Mouse (Mus musculus): ENCODE data around the gene Napsa. TPM values are rescaled to one million over a fixed set of nuclear protein-coding genes. Genes with fewer than 3 reads are reported as not detected.

Gene Napsa
- total RNA-seq, 2 experiments from 2014 or later, result 0.21 TPM; not detected in 1

GRCm38 (mm10) chr7:44589946-44590345 lies 17.8 kb downstream of the Napsa start:
- intact Hi-C loops (cut with DNase I), result no loop called here
- peak in 1 of 2 experiments; percentile 24 for DNase-seq (ENCODE audit: low spot score in 2 of 2)

GRCm38 (mm10) chr7:44590402-44591347 lies 18.5 kb downstream of the Napsa start, which contains the start of gene Kcnc3:
TSS of gene Kcnc3 (plus strand) at chr7:44590664.
- intact Hi-C loops (cut with DNase I), result no loop called here
- peak; percentile 90 to 99 for DNase-seq (ENCODE audit: low spot score in 2 of 2)

GRCm38 (mm10) chr7:44591348-44592116 lies 19.4 kb downstream of the Napsa start:
- peak in 1 of 2 experiments; percentile 28 for DNase-seq (ENCODE audit: low spot score in 2 of 2)

GRCm38 (mm10) chr7:44593051-44593450 lies 20.9 kb downstream of the Napsa start:
- intact Hi-C loops (cut with DNase I), result no loop called here
- DNase-seq (ENCODE audit: low spot score in 2 of 2), result no peak

More at GRCm38 (mm10) chr7:44591348-44592116, 19.4 kb downstream of the Napsa start:
- intact Hi-C loops (cut with DNase I), result no loop called here

- intact Hi-C loops (cut with DNase I), result no loop called here
- DNase-seq (ENCODE audit: low spot score in 2 of 2), result peak; percentile 89 to 92
These were observed 21.6 kb downstream of the Napsa start for GRCm38 (mm10) chr7:44593775-44594174.

- peak in 1 of 2 experiments; percentile 57 for DNase-seq (ENCODE audit: low spot score in 2 of 2)
- intact Hi-C loops (cut with DNase I), result no loop called here
These were observed 22.1 kb downstream of the Napsa start for GRCm38 (mm10) chr7:44594291-44594690.

- intact Hi-C loops (cut with DNase I), result no loop called here
- DNase-seq (ENCODE audit: low spot score in 2 of 2), result no peak
These were observed 23.0 kb downstream of the Napsa start for GRCm38 (mm10) chr7:44595131-44595561.

- DNase-seq (ENCODE audit: low spot score in 2 of 2), result no peak
- intact Hi-C loops (cut with DNase I), result no loop called here
These were observed 23.9 kb downstream of the Napsa start for GRCm38 (mm10) chr7:44596051-44596450.

GRCm38 (mm10) chr7:44596996-44597538 lies 24.9 kb downstream of the Napsa start:
- intact Hi-C loops (cut with DNase I), result no loop called here
- no peak for DNase-seq (ENCODE audit: low spot score in 2 of 2)

GRCm38 (mm10) chr7:44597666-44598065 lies 25.5 kb downstream of the Napsa start:
- intact Hi-C loops (cut with DNase I), result no loop called here

GRCm38 (mm10) chr7:44598336-44598735 lies 26.2 kb downstream of the Napsa start:
- intact Hi-C loops (cut with DNase I), result no loop called here
- no peak for DNase-seq (ENCODE audit: low spot score in 2 of 2)

More at GRCm38 (mm10) chr7:44597666-44598065, 25.5 kb downstream of the Napsa start:
- no peak for DNase-seq (ENCODE audit: low spot score in 2 of 2)

- no peak for DNase-seq (ENCODE audit: low spot score in 2 of 2)
- intact Hi-C loops (cut with DNase I), result no loop called here
These were observed 28.6 kb downstream of the Napsa start for GRCm38 (mm10) chr7:44600691-44601262.

GRCm38 (mm10) chr7:44601646-44602045 lies 29.5 kb downstream of the Napsa start:
- intact Hi-C loops (cut with DNase I), result no loop called here

GRCm38 (mm10) chr7:44602443-44602842 lies 30.3 kb downstream of the Napsa start:
- intact Hi-C loops (cut with DNase I), result no loop called here
- DNase-seq (ENCODE audit: low spot score in 2 of 2), result peak; percentile 78 to 88

More at GRCm38 (mm10) chr7:44601646-44602045, 29.5 kb downstream of the Napsa start:
- no peak for DNase-seq (ENCODE audit: low spot score in 2 of 2)

GRCm38 (mm10) chr7:44603186-44603855 lies 31.1 kb downstream of the Napsa start:
- intact Hi-C loops (cut with DNase I), result no loop called here
- DNase-seq (ENCODE audit: low spot score in 2 of 2), result no peak

GRCm38 (mm10) chr7:44604139-44604606 lies 32.0 kb downstream of the Napsa start:
- no peak for DNase-seq (ENCODE audit: low spot score in 2 of 2)
- intact Hi-C loops (cut with DNase I), result no loop called here

- intact Hi-C loops (cut with DNase I), result no loop called here
- no peak for DNase-seq (ENCODE audit: low spot score in 2 of 2)
These were observed 32.4 kb downstream of the Napsa start for GRCm38 (mm10) chr7:44604619-44605018.

GRCm38 (mm10) chr7:44605436-44605835 lies 33.3 kb downstream of the Napsa start:
- intact Hi-C loops (cut with DNase I), result no loop called here
- DNase-seq (ENCODE audit: low spot score in 2 of 2), result no peak

Measured in left cerebral cortex, postnatal 25 days (tissue).